Mouse (Mus musculus) neural tube, embryonic 10.5 days (tissue): ENCODE measurements around the gene Dnajb6.
"Not testable (repeated sequence)": the region's sequence is repeated elsewhere in the genome, so short reads cannot be mapped to it uniquely, and the experiment has no call there.

Source experiments
- DNase-seq: peaks from one replicate; pipeline ENCODE4 v3.0.0-alpha.2; 2017; ENCODE audit warnings: low spot score; ENCODE audit errors: extremely low spot score

The Dnajb6 gene

GRCm38 (mm10) chr5:29759318-29759717 is 23.8 kb downstream of the Dnajb6 start:
- no peak for DNase-seq

- no peak for DNase-seq
Measured at GRCm38 (mm10) chr5:29770935-29771334, 35.4 kb downstream of the Dnajb6 start.

- DNase-seq = no peak
Measured at GRCm38 (mm10) chr5:29772038-29772437, 36.5 kb downstream of the Dnajb6 start.

- DNase-seq = no peak
Measured at GRCm38 (mm10) chr5:29772651-29773330, 37.3 kb downstream of the Dnajb6 start.

GRCm38 (mm10) chr5:29773460-29774150 is 38.1 kb downstream of the Dnajb6 start:
- no peak for DNase-seq

- DNase-seq = no peak
Measured at GRCm38 (mm10) chr5:29775437-29775836, 39.9 kb downstream of the Dnajb6 start.

- DNase-seq = no peak
Measured at GRCm38 (mm10) chr5:29778029-29778428, 42.5 kb downstream of the Dnajb6 start.

GRCm38 (mm10) chr5:29779733-29780132 is 44.2 kb downstream of the Dnajb6 start:
- not testable (repeated sequence) for DNase-seq

- no peak for DNase-seq
Measured at GRCm38 (mm10) chr5:29782261-29782660, 46.8 kb downstream of the Dnajb6 start.

- not testable (repeated sequence) for DNase-seq
Measured at GRCm38 (mm10) chr5:29784906-29785305, 49.4 kb downstream of the Dnajb6 start.

- not testable (repeated sequence) for DNase-seq
Measured at GRCm38 (mm10) chr5:29785953-29786352, 50.5 kb downstream of the Dnajb6 start.

- DNase-seq = not testable (repeated sequence)
Measured at GRCm38 (mm10) chr5:29794933-29795332, 59.4 kb downstream of the Dnajb6 start.

- no peak for DNase-seq
Measured at GRCm38 (mm10) chr5:29808940-29809339, 73.5 kb downstream of the Dnajb6 start.

GRCm38 (mm10) chr5:29811377-29811921 is 76.0 kb downstream of the Dnajb6 start:
- DNase-seq = not testable (repeated sequence)

- no peak for DNase-seq
Measured at GRCm38 (mm10) chr5:29816523-29817242, 81.2 kb downstream of the Dnajb6 start.

GRCm38 (mm10) chr5:29817400-29817799 is 81.9 kb downstream of the Dnajb6 start:
- DNase-seq = no peak

GRCm38 (mm10) chr5:29818287-29818686 is 82.8 kb downstream of the Dnajb6 start:
- no peak for DNase-seq

- DNase-seq = no peak
Measured at GRCm38 (mm10) chr5:29824796-29825195, 89.3 kb downstream of the Dnajb6 start.

- DNase-seq = peak; percentile 35
Measured at GRCm38 (mm10) chr5:29826780-29827179, 91.3 kb downstream of the Dnajb6 start.

- DNase-seq = no peak
Measured at GRCm38 (mm10) chr5:29842444-29843166, 107.1 kb downstream of the Dnajb6 start.

- DNase-seq = no peak
Measured at GRCm38 (mm10) chr5:29845038-29845437, 109.5 kb downstream of the Dnajb6 start.
